Mouse (Mus musculus) embryo, embryonic 10.5 days (tissue): ENCODE measurements at regions not wholly inside any gene's neighbourhood (a gene's known extent, or its start where the extent isn't known, plus 50 kb on each side); places are given as distances from the start of the nearest gene placed in this dataset.
A peak's percentile ranks its signal among the peaks of the same experiment; 100 is the strongest.

Source experiments
- DNase-seq: peaks from one replicate; pipeline ENCODE4 v3.0.0-alpha.2; 2015; ENCODE audit warnings: low spot score

- DNase-seq: peak; percentile 81
Observed at GRCm38 (mm10) chr9:61046517-61046916, 252.2 kb downstream of the Uaca start.

GRCm38 (mm10) chr9:61047289-61047688 lies 252.9 kb downstream of the Uaca start:
- DNase-seq: no peak

GRCm38 (mm10) chr9:61048576-61048975 lies 254.2 kb downstream of the Uaca start:
- no peak for DNase-seq

GRCm38 (mm10) chr9:61052621-61053020 lies 258.3 kb downstream of the Uaca start:
- no peak for DNase-seq

- DNase-seq: peak; percentile 75
Observed at GRCm38 (mm10) chr9:61054427-61054826, 260.1 kb downstream of the Uaca start.

GRCm38 (mm10) chr9:61055392-61055791 lies 261.1 kb downstream of the Uaca start:
- DNase-seq: no peak

- DNase-seq: no peak
Observed at GRCm38 (mm10) chr9:61055928-61056730, 261.8 kb downstream of the Uaca start.

- DNase-seq: no peak
Observed at GRCm38 (mm10) chr9:61056731-61057270, 262.5 kb downstream of the Uaca start.

GRCm38 (mm10) chr9:61059225-61059624 lies 264.9 kb downstream of the Uaca start:
- no peak for DNase-seq

GRCm38 (mm10) chr9:61060958-61061357 lies 266.6 kb downstream of the Uaca start:
- DNase-seq: no peak

GRCm38 (mm10) chr9:61064714-61065305 lies 270.5 kb downstream of the Uaca start:
- DNase-seq: no peak

GRCm38 (mm10) chr9:61069553-61070314 lies 275.4 kb downstream of the Uaca start:
- DNase-seq: peak; percentile 58

- DNase-seq: no peak
Observed at GRCm38 (mm10) chr9:61070315-61070707, 276.0 kb downstream of the Uaca start.

GRCm38 (mm10) chr9:61070861-61071260 lies 276.5 kb downstream of the Uaca start:
- peak; percentile 73 for DNase-seq

GRCm38 (mm10) chr9:61073482-61073881 lies 279.1 kb downstream of the Uaca start:
- no peak for DNase-seq

- DNase-seq: no peak
Observed at GRCm38 (mm10) chr9:61075071-61075470, 280.7 kb downstream of the Uaca start.

- DNase-seq: peak; percentile 46
Observed at GRCm38 (mm10) chr9:61077181-61077580, 282.8 kb downstream of the Uaca start.

GRCm38 (mm10) chr9:61077807-61078206 lies 283.5 kb downstream of the Uaca start:
- DNase-seq: no peak

GRCm38 (mm10) chr9:61081474-61082021 lies 287.2 kb downstream of the Uaca start:
- DNase-seq: no peak

GRCm38 (mm10) chr9:61084655-61085230 lies 287.4 kb upstream of the Tle3 start:
- DNase-seq: no peak

GRCm38 (mm10) chr9:61087035-61087434 lies 285.1 kb upstream of the Tle3 start:
- DNase-seq: no peak
